Mouse (Mus musculus) forebrain, embryonic 16.5 days (tissue): ENCODE results near the gene Tmem59. TPM values are rescaled to one million over a fixed set of nuclear protein-coding genes. Genes with fewer than 3 reads are reported as not detected.

ENCODE experiments used
- ATAC-seq: fragments of 200-750 bp; cut with Nextera tagmentation; 2 replicates; pipeline ENCODE4 v1.8.0; 2017; ENCODE audit warnings: mild to moderate bottlenecking, moderate library complexity
- H3K27ac ChIP-seq: fragments of 300-500 bp; sonication (generic); 2 replicates; pipeline ENCODE4 v1.5.1; 2014; ENCODE audit warnings: low read length, control low read depth
- H3K27me3 ChIP-seq: fragments of 300-500 bp; sonication (generic); replicated peaks from 2 replicates; pipeline ENCODE4 v1.6.1; 2014; ENCODE audit warnings: low read length; ENCODE audit not compliant: control insufficient read depth, insufficient read depth
- H3K36me3 ChIP-seq: fragments of 300-500 bp; sonication (generic); 2 replicates; pipeline ENCODE4 v1.6.1; 2014; ENCODE audit not compliant: control insufficient read depth, insufficient read depth
- H3K4me1 ChIP-seq: fragments of 300-500 bp; sonication (generic); replicated peaks from 2 replicates; pipeline ENCODE4 v1.6.1; 2014; ENCODE audit warnings: low read length; ENCODE audit not compliant: control insufficient read depth, insufficient read depth
- H3K4me2 ChIP-seq: fragments of 300-500 bp; sonication (generic); 2 replicates; pipeline ENCODE4 v1.6.1; 2014; ENCODE audit warnings: mild to moderate bottlenecking, low read length, control low read depth
- H3K4me3 ChIP-seq: fragments of 300-500 bp; sonication (generic); replicated peaks from 2 replicates; pipeline ENCODE4 v1.5.1; 2014; ENCODE audit warnings: mild to moderate bottlenecking, low read length, control low read depth
- H3K9ac ChIP-seq: fragments of 300-500 bp; sonication (generic); replicated peaks from 2 replicates; pipeline ENCODE4 v1.6.1; 2014; ENCODE audit warnings: low read depth, low read length, control low read depth
- H3K9me3 ChIP-seq: fragments of 300-500 bp; sonication (generic); 2 replicates; pipeline ENCODE4 v1.6.1; 2016; ENCODE audit warnings: low read length; ENCODE audit not compliant: control insufficient read depth
- WGBS: fragments of 180-500 bp; shearing (Covaris S2); extraction: QIAGEN DNeasy Blood & Tissue Kit; methylation state at CpG from one replicate; pipeline ENCODE4 v1.1.7; 2014; 5-methylcytosine and 5-hydroxymethylcytosine counted together
- polyA plus RNA-seq: library from polyadenylated mRNA; unstranded; fragments of >200 nt; fragmentation: Nextera tagmentation; extraction: Ambion mirVana; gene quantifications from 2 replicates; pipeline ENCODE4 v1.2.1, GENCODE M21; 2015

The Tmem59 gene
- polyA plus RNA-seq, 1 experiment from 2014 or later, result 375 TPM

DNA sequence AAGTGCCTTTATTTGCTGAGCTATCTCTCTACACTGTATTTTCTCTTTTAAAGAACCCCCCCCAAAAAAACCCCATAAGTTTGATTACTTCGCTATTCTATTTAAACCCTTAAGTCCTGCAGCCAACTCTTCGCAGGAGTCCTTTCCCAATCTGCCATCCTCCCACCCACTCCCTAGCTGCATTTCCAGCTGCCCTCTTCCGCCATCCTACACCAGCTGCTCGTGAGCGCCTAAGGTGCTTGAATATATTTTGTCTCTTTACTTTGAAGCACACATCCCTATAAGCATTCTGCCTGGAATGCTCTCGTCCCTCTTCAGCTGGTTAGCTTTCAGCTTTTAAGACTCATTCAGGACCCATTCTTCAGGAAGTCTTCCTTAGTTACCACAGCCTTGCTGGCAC lies 27.2 kb upstream of the Tmem59 start:
- WGBS, result 82% methylated on average over 6 of the region's 6 CpGs
- H3K9ac ChIP-seq, result no peak overlapping the region
- H3K4me1 ChIP-seq, result no peaks in the 10 kb centered on the region
- ATAC-seq, result no peak
- H3K27me3 ChIP-seq, result no peaks in the 10 kb centered on the region
- H3K27ac ChIP-seq, result no peak overlapping the region
- H3K4me3 ChIP-seq, result no peak overlapping the region
- H3K4me2 ChIP-seq, result no peak overlapping the region
- H3K36me3 ChIP-seq, result peaks cover 9% of the 10 kb centered on the region; the same call in 1 of the 2 replicates
- H3K9me3 ChIP-seq, result no peaks in the 10 kb centered on the region

GRCm38 (mm10) chr4:107152571-107152970 lies 25.6 kb upstream of the Tmem59 start:
- no peak overlapping the region for H3K4me3 ChIP-seq
- H3K9ac ChIP-seq, result no peak overlapping the region
- H3K4me2 ChIP-seq, result no peak overlapping the region
- 85% methylated on average over 8 of the region's 8 CpGs for WGBS
- no peaks in the 10 kb centered on the region for H3K4me1 ChIP-seq
- H3K27ac ChIP-seq, result no peak overlapping the region
- H3K27me3 ChIP-seq, result no peaks in the 10 kb centered on the region
- ATAC-seq, result no peak
- H3K9me3 ChIP-seq, result no peaks in the 10 kb centered on the region
- H3K36me3 ChIP-seq, result peaks cover under 1% of the 10 kb centered on the region; the same call in 1 of the 2 replicates

GRCm38 (mm10) chr4:107156983-107157401 lies 21.2 kb upstream of the Tmem59 start:
- no peak overlapping the region for H3K9ac ChIP-seq
- no peaks in the 10 kb centered on the region for H3K36me3 ChIP-seq
- no peak overlapping the region for H3K4me2 ChIP-seq
- no peaks in the 10 kb centered on the region for H3K4me1 ChIP-seq
- no peaks in the 10 kb centered on the region for H3K9me3 ChIP-seq
- no peaks in the 10 kb centered on the region for H3K27me3 ChIP-seq
- ATAC-seq, result no peak
- no peak overlapping the region for H3K4me3 ChIP-seq
- no peak overlapping the region for H3K27ac ChIP-seq
- 93% methylated on average over 4 of the region's 4 CpGs for WGBS

GRCm38 (mm10) chr4:107159166-107159773 lies 18.9 kb upstream of the Tmem59 start:
- WGBS, result 86% methylated on average over 11 of the region's 11 CpGs
- ATAC-seq, result no peak
- Histone ChIP-seq H3K27ac (no peak overlapping the region), H3K9me3 (no peaks in the 10 kb centered on the region), H3K4me1 (0 out of 2 replicates have a peak, but pooled peaks cover 2% of the 10 kb centered on the region), H3K4me2 (no peak overlapping the region), H3K27me3 (no peaks in the 10 kb centered on the region), H3K9ac (no peak overlapping the region), H3K36me3 (no peaks in the 10 kb centered on the region), H3K4me3 (no peak overlapping the region)

DNA sequence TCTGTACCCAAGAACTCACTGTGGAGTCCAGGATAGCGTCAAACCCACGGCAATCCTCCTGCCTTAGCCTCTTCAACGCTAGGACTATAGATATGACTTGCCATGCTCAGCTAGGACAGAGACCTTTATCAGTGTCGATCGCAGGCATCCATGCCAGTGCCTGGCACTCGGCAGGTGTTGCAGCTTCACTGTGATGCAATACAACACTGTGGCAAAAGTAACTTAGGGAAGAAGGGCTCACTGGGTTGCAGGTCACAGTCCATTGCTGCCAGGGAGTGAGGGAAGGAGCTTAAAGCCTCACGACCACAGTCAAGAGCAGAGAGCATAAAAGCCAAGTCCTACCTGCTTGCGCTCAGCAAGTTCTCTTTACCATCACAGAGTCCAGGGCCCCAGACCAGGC lies 18.0 kb upstream of the Tmem59 start:
- no peaks in the 10 kb centered on the region for H3K27me3 ChIP-seq
- 0 out of 2 replicates have a peak, but pooled peaks cover 3% of the 10 kb centered on the region for H3K4me1 ChIP-seq
- no peaks in the 10 kb centered on the region; the same call in 1 of the 2 replicates for H3K36me3 ChIP-seq
- H3K4me3 ChIP-seq, result no peak overlapping the region
- H3K9ac ChIP-seq, result no peak overlapping the region
- H3K9me3 ChIP-seq, result no peaks in the 10 kb centered on the region
- H3K27ac ChIP-seq, result no peak overlapping the region
- WGBS, result 94% methylated on average over 8 of the region's 8 CpGs
- no peak for ATAC-seq
- H3K4me2 ChIP-seq, result no peak overlapping the region

DNA sequence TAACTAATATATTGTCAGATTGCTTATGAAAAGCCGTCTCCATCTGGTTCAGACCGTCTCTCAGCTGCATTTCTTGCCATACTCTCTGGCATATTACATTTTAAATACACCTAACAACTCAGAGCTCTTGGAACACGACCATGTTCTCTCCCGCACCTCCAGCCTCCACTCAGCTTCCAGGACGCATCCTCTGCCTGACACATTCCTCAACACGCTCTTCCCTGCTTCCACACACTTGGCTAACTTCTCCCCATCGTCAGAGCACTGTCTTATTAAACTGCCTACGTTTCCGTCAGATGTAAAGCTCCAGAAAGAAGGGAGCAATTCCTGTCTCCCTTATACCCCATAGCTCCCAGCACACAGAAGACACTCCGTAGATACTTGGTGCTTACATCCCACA lies 14.9 kb upstream of the Tmem59 start:
- Histone ChIP-seq H3K27me3 (no peaks in the 10 kb centered on the region), H3K4me2 (no peak overlapping the region), H3K4me1 (0 out of 2 replicates have a peak, but pooled peaks cover 3% of the 10 kb centered on the region), H3K9ac (no peak overlapping the region), H3K36me3 (peaks cover 3% of the 10 kb centered on the region; the same call in 1 of the 2 replicates), H3K9me3 (no peaks in the 10 kb centered on the region), H3K27ac (no peak overlapping the region), H3K4me3 (no peak overlapping the region)
- WGBS, result 75% methylated on average over 10 of the region's 10 CpGs
- ATAC-seq, result peak; percentile 61

- Histone ChIP-seq H3K27me3 (no peaks in the 10 kb centered on the region), H3K4me2 (no peak overlapping the region), H3K9me3 (no peaks in the 10 kb centered on the region), H3K27ac (peak overlapping the region; percentile 39; the same call in 1 of the 2 replicates), H3K9ac (no peak overlapping the region), H3K4me1 (0 out of 2 replicates have a peak, but pooled peaks cover 3% of the 10 kb centered on the region), H3K4me3 (no peak overlapping the region), H3K36me3 (peaks cover 3% of the 10 kb centered on the region; the same call in 1 of the 2 replicates)
- 43% methylated on average over 9 of the region's 9 CpGs for WGBS
- peak; percentile 85 for ATAC-seq
These were observed 14.2 kb upstream of the Tmem59 start for GRCm38 (mm10) chr4:107163756-107164587.

- Histone ChIP-seq H3K27ac (no peak overlapping the region), H3K4me3 (no peak overlapping the region), H3K4me1 (0 out of 2 replicates have a peak, but pooled peaks cover 3% of the 10 kb centered on the region), H3K9me3 (no peaks in the 10 kb centered on the region), H3K36me3 (peaks cover 3% of the 10 kb centered on the region; the same call in 1 of the 2 replicates), H3K9ac (no peak overlapping the region), H3K27me3 (no peaks in the 10 kb centered on the region), H3K4me2 (no peak overlapping the region)
- ATAC-seq, result no peak
- WGBS, result 89% methylated on average over 5 of the region's 5 CpGs
These were observed 11.5 kb upstream of the Tmem59 start for GRCm38 (mm10) chr4:107166700-107167099.

GRCm38 (mm10) chr4:107167798-107168197 lies 10.4 kb upstream of the Tmem59 start:
- Histone ChIP-seq H3K9me3 (no peaks in the 10 kb centered on the region), H3K27me3 (no peaks in the 10 kb centered on the region), H3K36me3 (peaks cover 3% of the 10 kb centered on the region; the same call in 1 of the 2 replicates), H3K4me2 (no peak overlapping the region), H3K4me3 (no peak overlapping the region), H3K9ac (no peak overlapping the region), H3K4me1 (0 out of 2 replicates have a peak, but pooled peaks cover 3% of the 10 kb centered on the region), H3K27ac (no peak overlapping the region)
- 86% methylated on average over 5 of the region's 5 CpGs for WGBS
- no peak for ATAC-seq
